Mouse (Mus musculus) neural tube, embryonic 15.5 days (tissue): ENCODE measurements around the gene Ranbp10. TPM values are rescaled to one million over a fixed set of nuclear protein-coding genes. Genes with fewer than 3 reads are reported as not detected.

Experiments used
- ATAC-seq: fragments of 200-750 bp; cut with Nextera tagmentation; 2 replicates; pipeline ENCODE4 v1.8.0; 2017; ENCODE audit warnings: mild to moderate bottlenecking, moderate TSS enrichment, moderate library complexity; ENCODE audit not compliant: low FRiP score
- H3K27ac ChIP-seq: fragments of 300-500 bp; sonication (generic); replicated peaks from 2 replicates; pipeline ENCODE4 v1.5.1; 2015; ENCODE audit warnings: mild to moderate bottlenecking, inconsistent platforms
- H3K27me3 ChIP-seq: fragments of 300-500 bp; sonication (generic); replicated peaks from 2 replicates; pipeline ENCODE4 v1.6.1; 2015; ENCODE audit warnings: inconsistent platforms
- H3K36me3 ChIP-seq: fragments of 300-500 bp; sonication (generic); 2 replicates; pipeline ENCODE4 v1.6.1; 2015; ENCODE audit warnings: inconsistent platforms
- H3K4me1 ChIP-seq: fragments of 300-500 bp; sonication (generic); 2 replicates; pipeline ENCODE4 v1.6.1; 2015; ENCODE audit warnings: inconsistent platforms
- H3K4me2 ChIP-seq: fragments of 300-500 bp; sonication (generic); 2 replicates; pipeline ENCODE4 v1.6.1; 2015; ENCODE audit warnings: inconsistent platforms, mild to moderate bottlenecking, moderate library complexity
- H3K4me3 ChIP-seq: fragments of 300-500 bp; sonication (generic); replicated peaks from 2 replicates; pipeline ENCODE4 v1.5.1; 2015; ENCODE audit warnings: mild to moderate bottlenecking, inconsistent platforms
- H3K9ac ChIP-seq: fragments of 300-500 bp; sonication (generic); replicated peaks from 2 replicates; pipeline ENCODE4 v1.6.1; 2015; ENCODE audit warnings: mild to moderate bottlenecking, inconsistent platforms
- H3K9me3 ChIP-seq: fragments of 300-500 bp; sonication (generic); replicated peaks from 2 replicates; pipeline ENCODE4 v1.6.1; 2016; ENCODE audit warnings: inconsistent platforms
- WGBS: fragments of 180-500 bp; shearing (Covaris S2); methylation state at CpG from one replicate; pipeline ENCODE4 v1.1.7; 2015; ENCODE audit warnings: mixed read lengths; 5-methylcytosine and 5-hydroxymethylcytosine counted together
- polyA plus RNA-seq: library from polyadenylated mRNA; unstranded; fragments of >200 nt; fragmentation: Nextera tagmentation; extraction: Ambion mirVana; gene quantifications from 2 replicates; pipeline ENCODE4 v1.2.1, GENCODE M21; 2015

The Ranbp10 gene
- polyA plus RNA-seq, 1 experiment from 2014 or later: 10.4 TPM

DNA sequence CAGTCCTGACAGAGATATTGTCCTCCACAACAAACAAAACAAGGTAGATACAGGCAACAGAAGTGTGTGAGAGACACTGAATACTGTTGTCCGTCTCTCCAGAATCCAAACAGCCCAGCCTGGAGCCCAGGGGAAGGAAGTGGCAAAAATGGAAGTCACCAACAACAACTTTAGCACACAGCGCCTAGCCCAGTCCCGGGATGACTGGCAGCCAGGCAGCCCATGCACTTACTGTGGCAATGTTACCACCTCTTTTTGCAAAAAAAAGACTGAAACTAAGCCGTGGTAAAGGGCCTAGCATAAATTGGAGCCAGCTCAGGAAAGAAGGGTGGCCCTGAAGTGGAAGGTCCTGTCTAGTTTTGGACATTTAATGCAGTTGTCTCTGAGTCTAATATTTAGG, 771 bp downstream of the Ranbp10 start:
- peak overlapping the region; percentile 95 for H3K9ac ChIP-seq
- peaks cover 25% of the 10 kb centered on the region for H3K36me3 ChIP-seq
- peak overlapping the region; percentile 78 for H3K27ac ChIP-seq
- H3K4me1 ChIP-seq: peaks cover 29% of the 10 kb centered on the region
- WGBS: 10% methylated on average over 4 of the region's 4 CpGs
- no peaks in the 10 kb centered on the region for H3K27me3 ChIP-seq
- peak overlapping the region; percentile 90 for H3K4me3 ChIP-seq
- no peaks in the 10 kb centered on the region for H3K9me3 ChIP-seq
- no peak for ATAC-seq
- peak overlapping the region; percentile 80 for H3K4me2 ChIP-seq

DNA sequence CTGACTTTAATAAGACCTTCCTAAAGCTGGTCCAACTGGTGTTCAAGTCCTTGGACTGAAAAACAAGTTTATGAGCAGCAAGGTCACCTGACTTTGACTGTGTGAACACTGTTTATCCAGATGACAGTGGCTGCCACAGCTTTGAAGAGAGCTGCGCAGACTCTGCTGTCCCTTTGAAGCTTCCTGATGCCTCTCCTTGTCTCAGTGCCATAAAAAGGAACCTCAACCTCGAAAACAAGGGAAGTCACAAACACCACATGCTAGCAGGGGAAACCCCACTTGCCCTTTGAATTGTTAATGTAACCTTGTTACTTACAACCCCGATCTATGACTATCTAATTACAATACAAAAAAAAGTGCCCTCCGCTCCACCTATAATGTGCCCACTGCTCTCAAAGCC, 1.6 kb downstream of the Ranbp10 start:
- Histone ChIP-seq H3K9me3 (no peaks in the 10 kb centered on the region), H3K27ac (no peak overlapping the region), H3K36me3 (peaks cover 34% of the 10 kb centered on the region), H3K4me2 (peak overlapping the region; percentile 80), H3K27me3 (no peaks in the 10 kb centered on the region), H3K9ac (peak overlapping the region; percentile 95), H3K4me1 (peaks cover 33% of the 10 kb centered on the region), H3K4me3 (peak overlapping the region; percentile 90)
- no peak for ATAC-seq
- 48% methylated on average over 4 of the region's 4 CpGs for WGBS

DNA sequence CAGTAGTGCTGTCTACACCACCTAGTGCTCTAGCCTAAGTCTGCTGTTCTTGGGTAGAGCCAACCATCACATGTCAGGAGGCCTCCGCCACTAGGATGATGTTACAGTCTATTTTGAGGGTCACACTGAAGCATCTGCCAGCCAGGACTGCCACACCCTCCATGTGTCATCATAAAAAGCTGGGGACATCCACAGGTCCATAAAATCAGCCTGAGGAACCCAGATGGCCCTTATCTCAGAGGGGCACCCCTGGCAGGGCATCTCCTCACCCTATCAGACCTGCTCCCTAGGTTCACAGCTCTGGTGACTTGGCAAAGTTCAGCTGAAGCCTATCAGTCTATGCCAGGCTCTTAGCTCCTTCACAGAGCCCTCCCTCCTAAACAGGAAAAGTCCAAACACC, 6.2 kb downstream of the Ranbp10 start:
- no peak for ATAC-seq
- H3K4me1 ChIP-seq: peaks cover 26% of the 10 kb centered on the region
- no peak overlapping the region for H3K4me3 ChIP-seq
- no peak overlapping the region for H3K4me2 ChIP-seq
- H3K9ac ChIP-seq: no peak overlapping the region
- no peaks in the 10 kb centered on the region for H3K27me3 ChIP-seq
- H3K9me3 ChIP-seq: no peaks in the 10 kb centered on the region
- WGBS: 95% methylated on average over 1 of the region's 1 CpGs
- H3K27ac ChIP-seq: no peak overlapping the region
- H3K36me3 ChIP-seq: peaks cover 41% of the 10 kb centered on the region

DNA sequence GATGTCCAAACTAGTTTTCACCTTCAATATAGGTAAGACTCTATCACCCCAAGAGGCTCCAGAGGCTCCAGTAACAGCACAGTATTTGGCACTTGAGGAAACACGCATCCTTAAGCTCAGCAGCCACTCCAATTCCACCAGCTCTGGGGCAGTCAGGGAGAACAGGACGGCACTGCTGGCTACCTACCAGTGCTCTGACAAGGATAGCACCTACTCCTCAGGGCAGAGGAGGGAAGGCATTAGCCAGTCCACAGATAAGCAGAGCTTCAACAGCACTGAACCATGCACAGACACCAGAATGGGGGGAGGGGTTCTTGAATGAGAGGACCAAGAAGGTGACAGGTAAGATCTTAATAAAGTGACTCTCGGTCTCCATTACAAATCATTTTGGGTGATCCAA, 7.5 kb downstream of the Ranbp10 start:
- peaks cover 38% of the 10 kb centered on the region for H3K36me3 ChIP-seq
- 95% methylated on average over 3 of the region's 3 CpGs for WGBS
- H3K9me3 ChIP-seq: no peaks in the 10 kb centered on the region
- peaks cover 14% of the 10 kb centered on the region for H3K4me1 ChIP-seq
- H3K27me3 ChIP-seq: no peaks in the 10 kb centered on the region
- H3K4me3 ChIP-seq: no peak overlapping the region
- H3K9ac ChIP-seq: no peak overlapping the region
- no peak overlapping the region for H3K27ac ChIP-seq
- H3K4me2 ChIP-seq: no peak overlapping the region
- ATAC-seq: no peak

DNA sequence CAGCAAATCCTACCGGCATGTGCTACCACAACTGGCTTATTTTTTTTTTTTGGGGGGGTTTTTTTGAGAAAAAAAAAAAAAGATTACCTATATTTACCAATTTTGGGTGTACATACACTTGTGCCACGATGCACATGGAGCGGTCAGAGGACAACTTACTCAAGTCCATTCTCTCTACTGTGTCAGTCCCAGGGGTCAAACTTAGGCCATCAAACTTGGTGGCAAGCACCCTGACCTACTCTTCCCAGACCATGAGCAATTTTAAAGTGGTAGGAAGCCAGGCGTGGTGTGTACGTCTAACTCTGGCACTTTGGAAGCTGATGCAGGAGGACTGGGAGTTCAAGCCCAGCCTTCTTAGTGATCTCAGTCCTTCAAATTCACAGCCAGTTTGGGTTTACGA, 13.9 kb downstream of the Ranbp10 start:
- no peaks in the 10 kb centered on the region for H3K9me3 ChIP-seq
- peaks cover 12% of the 10 kb centered on the region; the same call in 1 of the 2 replicates for H3K36me3 ChIP-seq
- 95% methylated on average over 6 of the region's 6 CpGs for WGBS
- H3K4me2 ChIP-seq: no peak overlapping the region
- H3K9ac ChIP-seq: no peak overlapping the region
- peaks cover 14% of the 10 kb centered on the region; the same call in 1 of the 2 replicates for H3K4me1 ChIP-seq
- H3K4me3 ChIP-seq: no peak overlapping the region
- no peak overlapping the region for H3K27ac ChIP-seq
- no peaks in the 10 kb centered on the region for H3K27me3 ChIP-seq
- ATAC-seq: no peak

DNA sequence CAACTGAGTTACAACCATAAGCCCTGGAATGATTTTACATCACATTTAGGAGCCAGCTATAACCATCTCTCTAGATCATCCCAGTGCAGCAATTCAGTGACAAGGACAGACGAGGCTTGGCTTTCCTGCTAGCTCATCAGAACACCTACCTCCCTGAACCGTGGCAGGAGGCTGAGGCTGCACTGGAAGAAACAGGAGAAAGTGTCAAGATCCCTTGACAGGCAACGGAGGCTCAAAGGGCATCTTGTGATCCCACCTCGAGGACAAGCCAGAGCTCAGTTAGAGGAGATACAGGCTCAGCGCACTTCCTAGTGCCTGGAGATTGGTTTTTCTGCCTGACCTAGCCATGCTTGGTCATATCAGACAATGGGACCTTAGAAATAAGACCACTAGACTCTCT, 14.6 kb downstream of the Ranbp10 start:
- Histone ChIP-seq H3K36me3 (peaks cover 9% of the 10 kb centered on the region; the same call in 1 of the 2 replicates), H3K9ac (no peak overlapping the region), H3K4me1 (peaks cover 19% of the 10 kb centered on the region; the same call in 1 of the 2 replicates), H3K27me3 (no peaks in the 10 kb centered on the region), H3K9me3 (no peaks in the 10 kb centered on the region), H3K4me3 (no peak overlapping the region), H3K27ac (no peak overlapping the region), H3K4me2 (no peak overlapping the region)
- ATAC-seq: no peak
- 89% methylated on average over 5 of the region's 5 CpGs for WGBS

DNA sequence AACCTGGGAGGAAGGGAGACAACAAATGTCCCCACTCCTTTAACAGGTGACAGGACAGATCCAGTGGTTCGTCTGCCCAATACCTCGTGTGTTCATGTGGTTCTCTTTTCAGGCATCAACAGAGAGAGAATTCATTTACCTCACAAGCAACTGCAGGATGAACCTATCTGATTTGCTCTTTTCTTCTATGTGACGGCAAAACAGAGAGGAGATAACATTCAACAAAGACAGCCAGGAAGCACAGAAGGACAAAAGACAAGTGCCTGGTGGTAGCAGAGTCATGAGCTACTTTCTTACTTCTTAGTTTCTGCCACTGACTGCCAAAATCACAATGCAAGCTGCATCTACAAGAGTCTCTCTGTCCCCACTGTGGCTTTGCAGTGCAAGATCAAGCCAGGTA, 15.6 kb downstream of the Ranbp10 start:
- WGBS: 81% methylated on average over 3 of the region's 3 CpGs
- Histone ChIP-seq H3K4me3 (no peak overlapping the region), H3K9me3 (no peaks in the 10 kb centered on the region), H3K9ac (no peak overlapping the region), H3K4me2 (no peak overlapping the region), H3K27me3 (no peaks in the 10 kb centered on the region), H3K36me3 (peaks cover 9% of the 10 kb centered on the region; the same call in 1 of the 2 replicates), H3K4me1 (peaks cover 19% of the 10 kb centered on the region; the same call in 1 of the 2 replicates), H3K27ac (no peak overlapping the region)
- ATAC-seq: no peak

DNA sequence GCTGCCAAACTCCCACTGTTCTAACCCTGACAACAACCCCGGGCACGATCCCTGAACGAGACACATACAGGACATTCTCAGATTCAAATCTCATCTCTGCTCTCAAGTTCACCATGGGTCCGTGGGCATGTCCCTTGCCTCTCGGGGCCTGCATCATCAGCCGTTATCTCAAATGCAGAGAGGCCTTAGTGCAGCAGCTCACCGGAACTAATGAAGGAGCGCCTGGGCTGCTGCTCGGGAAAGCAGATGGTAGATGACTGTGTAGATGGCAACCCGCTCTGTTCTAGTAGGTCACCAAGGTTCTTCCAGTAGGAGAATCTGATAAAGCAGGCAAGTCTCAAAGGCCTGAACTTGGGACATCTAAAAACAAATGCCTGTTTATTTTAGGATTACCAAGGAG, 16.1 kb downstream of the Ranbp10 start:
- Histone ChIP-seq H3K9ac (no peak overlapping the region), H3K36me3 (peaks cover 9% of the 10 kb centered on the region; the same call in 1 of the 2 replicates), H3K4me2 (no peak overlapping the region), H3K27me3 (no peaks in the 10 kb centered on the region), H3K4me3 (no peak overlapping the region), H3K27ac (no peak overlapping the region), H3K9me3 (no peaks in the 10 kb centered on the region), H3K4me1 (peaks cover 19% of the 10 kb centered on the region; the same call in 1 of the 2 replicates)
- WGBS: 80% methylated on average over 10 of the region's 10 CpGs
- ATAC-seq: no peak

DNA sequence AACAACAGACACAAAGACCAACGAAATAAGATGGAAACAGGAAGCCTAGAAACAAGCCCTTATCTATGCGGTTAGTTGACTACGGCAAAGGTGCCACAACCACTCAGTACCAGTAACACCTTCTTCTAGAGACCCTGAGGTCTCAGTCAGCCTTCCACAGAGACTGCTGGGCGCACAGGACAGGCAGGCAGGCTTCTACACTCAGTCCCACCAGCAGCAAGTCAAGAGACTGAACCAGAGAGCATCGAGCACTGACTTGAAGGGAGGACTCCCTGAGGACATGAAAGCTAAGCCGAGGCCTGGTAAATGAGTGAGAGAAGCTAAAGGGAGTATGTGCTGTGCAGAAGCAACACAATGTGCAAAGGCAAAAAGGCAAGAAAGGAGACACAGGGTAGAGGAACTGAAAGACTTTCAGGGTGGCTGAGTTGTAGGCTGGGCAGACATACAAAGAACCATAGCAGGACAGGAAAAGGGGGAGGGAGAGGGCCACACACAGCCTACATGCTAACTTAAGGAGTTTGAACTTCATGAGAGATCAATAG, 16.8 kb downstream of the Ranbp10 start:
- WGBS: 84% methylated on average over 6 of the region's 6 CpGs
- H3K9ac ChIP-seq: no peak overlapping the region
- no peak for ATAC-seq
- H3K9me3 ChIP-seq: no peaks in the 10 kb centered on the region
- peaks cover 25% of the 10 kb centered on the region for H3K4me1 ChIP-seq
- H3K27me3 ChIP-seq: no peaks in the 10 kb centered on the region
- no peak overlapping the region for H3K4me3 ChIP-seq
- no peak overlapping the region for H3K27ac ChIP-seq
- H3K4me2 ChIP-seq: no peak overlapping the region
- H3K36me3 ChIP-seq: peaks cover 10% of the 10 kb centered on the region; the same call in 1 of the 2 replicates

DNA sequence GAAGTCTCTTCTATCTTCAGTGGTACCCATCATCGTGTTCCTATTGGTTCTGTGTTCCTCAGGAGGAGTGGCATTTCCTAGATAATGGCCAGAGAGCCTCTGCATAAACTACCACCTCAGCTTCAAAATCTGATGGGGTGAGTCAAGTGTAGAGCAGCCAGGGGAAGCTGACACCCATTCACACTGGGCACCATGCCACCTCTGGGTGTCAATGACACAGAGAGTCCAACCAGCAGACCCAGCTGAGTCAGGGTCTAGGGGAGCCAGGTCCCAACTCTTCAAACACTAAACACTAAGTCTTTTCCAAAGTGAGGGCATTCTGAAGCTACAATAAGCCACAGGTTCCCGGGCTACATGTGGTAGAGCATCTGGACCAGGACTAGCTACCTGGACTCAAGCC, 18.7 kb downstream of the Ranbp10 start:
- Histone ChIP-seq H3K4me1 (peaks cover 26% of the 10 kb centered on the region), H3K9me3 (no peaks in the 10 kb centered on the region), H3K36me3 (peaks cover 15% of the 10 kb centered on the region), H3K4me3 (no peak overlapping the region), H3K4me2 (no peak overlapping the region), H3K9ac (no peak overlapping the region), H3K27me3 (no peaks in the 10 kb centered on the region), H3K27ac (no peak overlapping the region)
- WGBS: 95% methylated on average over 2 of the region's 2 CpGs
- no peak for ATAC-seq

DNA sequence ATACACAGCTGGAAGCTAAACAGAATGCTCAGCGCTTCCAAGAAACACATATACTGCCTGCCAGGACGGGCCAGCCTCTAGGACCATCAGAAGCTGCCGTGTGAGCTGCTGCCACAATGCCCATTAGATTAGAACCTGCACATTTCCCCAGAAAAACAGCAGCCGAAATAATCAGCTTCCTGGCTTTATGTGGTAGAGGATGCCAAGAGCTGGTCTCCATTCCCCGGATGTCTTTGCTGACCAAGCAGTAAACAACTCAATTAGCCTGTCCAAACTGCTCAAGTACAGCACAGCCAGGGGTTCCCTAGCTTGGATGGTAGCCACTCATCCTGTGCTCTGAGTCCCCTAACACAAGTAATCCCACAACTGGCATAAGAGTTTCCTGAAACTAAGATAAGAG, 19.4 kb downstream of the Ranbp10 start:
- Histone ChIP-seq H3K4me1 (peaks cover 26% of the 10 kb centered on the region), H3K9me3 (no peaks in the 10 kb centered on the region), H3K9ac (no peak overlapping the region), H3K4me2 (no peak overlapping the region), H3K36me3 (peaks cover 17% of the 10 kb centered on the region), H3K27ac (no peak overlapping the region), H3K27me3 (no peaks in the 10 kb centered on the region), H3K4me3 (no peak overlapping the region)
- ATAC-seq: no peak
- WGBS: 78% methylated on average over 5 of the region's 5 CpGs

DNA sequence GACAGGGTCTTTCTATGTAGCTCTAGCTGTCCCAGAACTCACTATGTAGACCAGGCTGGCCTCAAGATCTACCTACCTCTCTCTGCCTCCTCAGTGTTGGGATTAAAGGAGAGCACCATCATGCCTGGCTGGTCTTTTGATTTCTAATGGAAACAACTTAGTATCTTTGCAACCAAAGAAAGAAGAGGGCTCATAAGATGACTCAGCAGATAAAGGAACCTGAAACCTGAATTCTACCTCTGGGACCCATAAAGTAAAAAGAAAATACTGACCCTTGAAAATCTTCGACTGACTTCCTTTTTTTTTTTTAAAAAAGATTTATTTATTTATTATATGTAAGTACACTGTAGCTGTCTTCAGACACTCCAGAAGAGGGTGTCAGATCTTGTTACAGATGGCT, 21.2 kb downstream of the Ranbp10 start:
- no peak overlapping the region for H3K4me3 ChIP-seq
- peaks cover 14% of the 10 kb centered on the region for H3K36me3 ChIP-seq
- H3K27me3 ChIP-seq: no peaks in the 10 kb centered on the region
- H3K9ac ChIP-seq: no peak overlapping the region
- no peak overlapping the region for H3K4me2 ChIP-seq
- no peaks in the 10 kb centered on the region for H3K9me3 ChIP-seq
- WGBS: 82% methylated on average over 1 of the region's 1 CpGs
- H3K4me1 ChIP-seq: peaks cover 17% of the 10 kb centered on the region
- H3K27ac ChIP-seq: no peak overlapping the region
- no peak for ATAC-seq
